Mouse (Mus musculus): ENCODE measurements around the gene Csnk1e. TPM values are rescaled to one million over a fixed set of nuclear protein-coding genes. Genes with fewer than 3 reads are reported as not detected.
"Not testable (repeated sequence)": the region's sequence is repeated elsewhere in the genome, so short reads cannot be mapped to it uniquely, and the experiment has no call there.

Gene Csnk1e
- total RNA-seq (2021), result 10 to 100 TPM; 81.1 to 89.2 TPM
- long read RNA-seq, experiment 1, transcript Csnk1e-202 (11 exons, 1,391 nt), result major isoform, 47 of 94 reads
- long read RNA-seq, experiment 1, transcript Csnk1e-201 (11 exons, 2,694 nt), result minor isoform, 9 of 94 reads
- long read RNA-seq, experiment 1, partial matches to known transcripts, result 11 of 94 reads
- long read RNA-seq, experiment 1, other reads (novel, unspliced or antisense), result 25 of 94 reads
- long read RNA-seq, experiment 2, transcript Csnk1e-202 (11 exons, 1,391 nt), result major isoform, 57 of 91 reads
- long read RNA-seq, experiment 2, transcript Csnk1e-201 (11 exons, 2,694 nt), result minor isoform, 7 of 91 reads
- long read RNA-seq, experiment 2, partial matches to known transcripts, result 8 of 91 reads
- long read RNA-seq, experiment 2, other reads (novel, unspliced or antisense), result 18 of 91 reads

DNA sequence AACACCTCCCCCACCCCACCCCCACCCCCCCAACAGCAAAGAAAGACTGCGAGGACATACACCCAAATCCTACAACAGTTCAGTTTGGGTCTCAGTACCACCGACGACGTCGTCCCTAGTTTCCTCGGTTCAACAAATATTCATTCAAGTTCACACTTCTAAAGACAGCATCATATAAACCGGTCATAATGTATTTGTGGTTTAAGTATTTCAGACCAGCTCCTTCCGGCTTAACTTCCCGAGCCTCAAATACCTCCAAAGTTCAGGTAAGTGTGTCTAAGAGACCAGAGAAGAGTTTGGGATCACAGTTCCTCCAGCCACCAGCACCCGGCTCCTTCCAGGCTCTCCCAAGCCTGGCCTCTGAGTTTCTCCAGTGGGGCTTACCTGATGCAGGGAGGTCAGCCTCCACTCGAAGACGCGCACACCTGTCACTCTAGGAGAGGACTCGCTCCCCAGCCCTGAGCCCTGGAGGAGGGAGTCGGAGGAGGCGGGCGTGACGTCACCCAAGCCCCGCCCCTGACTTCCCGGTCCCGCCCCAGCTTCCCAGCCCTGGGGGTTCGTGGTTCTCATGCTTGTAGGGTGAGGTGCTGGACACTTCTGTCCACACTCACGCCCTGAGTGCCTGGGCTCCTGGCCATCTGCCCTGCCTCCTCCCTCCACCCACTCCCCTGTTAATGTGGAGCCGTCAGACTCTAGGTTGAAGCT is at the start of gene Csnk1e:
Csnk1e (minus strand) TSS at position 461 of the 705 bp plus-strand sequence.
- peak; percentile 51 to 61 for DNase-seq (ENCODE audit: low spot score in 2 of 2)

DNA sequence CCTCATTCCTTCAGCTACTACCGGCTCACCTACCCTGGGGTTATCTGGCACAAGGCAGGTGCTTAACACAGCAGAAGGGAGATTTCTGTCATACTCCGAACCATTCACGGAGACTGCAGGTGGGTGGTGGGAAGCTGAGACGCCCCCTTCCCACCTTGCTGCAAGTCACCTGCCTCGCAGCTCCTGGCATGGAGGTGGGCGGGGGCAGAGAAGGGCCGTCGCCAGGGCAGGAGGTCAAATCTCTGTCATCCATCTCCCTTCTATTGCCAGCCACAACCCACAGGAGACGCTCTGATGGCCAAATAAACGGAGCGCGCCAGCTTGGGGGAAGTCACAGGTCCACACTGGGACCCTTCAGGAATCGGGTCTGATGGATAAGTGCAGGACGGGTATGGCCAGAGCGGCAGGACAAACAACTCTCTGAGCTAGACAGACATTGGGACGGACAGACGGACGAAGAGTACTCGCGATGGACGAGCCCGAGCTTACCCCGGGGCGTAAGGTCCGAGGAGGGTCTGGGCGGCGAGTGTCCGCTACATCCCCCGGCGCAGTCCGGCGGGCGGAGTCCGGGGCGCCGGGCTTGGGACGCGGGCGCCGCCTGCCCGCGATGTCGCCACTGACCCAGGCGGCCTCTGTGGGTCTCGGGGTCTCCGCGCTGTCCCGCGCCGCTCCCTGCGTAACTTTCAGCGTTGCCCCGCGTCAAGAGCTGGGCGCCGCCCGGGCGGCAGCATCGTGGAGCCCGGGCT is 49.5 kb upstream of the Csnk1e start, which contains the start of gene Kcnj4:
Kcnj4 (minus strand) TSS at position 535 of the 746 bp plus-strand sequence.
- DNase-seq (ENCODE audit: low spot score in 2 of 2), result no peak

DNA sequence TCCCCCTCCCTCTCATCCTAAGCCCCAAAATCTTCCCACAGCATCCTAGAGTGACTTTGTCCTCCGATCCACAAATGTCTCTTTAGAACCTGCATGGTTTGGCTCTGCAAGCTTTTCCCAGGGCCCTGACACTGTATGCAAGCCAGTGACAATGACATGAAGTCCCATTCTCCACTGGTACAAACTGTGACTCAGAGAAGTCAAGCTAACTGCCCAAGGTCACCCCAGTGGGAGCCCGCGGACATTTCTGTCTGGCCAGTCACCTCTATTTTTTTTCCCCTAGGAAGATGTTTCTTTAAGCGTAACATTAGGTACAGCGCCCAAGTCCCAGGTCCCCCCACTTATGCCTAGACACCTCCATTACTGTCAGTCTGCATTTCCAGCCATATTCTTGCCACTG is 48.1 kb upstream of the Csnk1e start:
- no peak for DNase-seq (ENCODE audit: low spot score in 2 of 2)

DNA sequence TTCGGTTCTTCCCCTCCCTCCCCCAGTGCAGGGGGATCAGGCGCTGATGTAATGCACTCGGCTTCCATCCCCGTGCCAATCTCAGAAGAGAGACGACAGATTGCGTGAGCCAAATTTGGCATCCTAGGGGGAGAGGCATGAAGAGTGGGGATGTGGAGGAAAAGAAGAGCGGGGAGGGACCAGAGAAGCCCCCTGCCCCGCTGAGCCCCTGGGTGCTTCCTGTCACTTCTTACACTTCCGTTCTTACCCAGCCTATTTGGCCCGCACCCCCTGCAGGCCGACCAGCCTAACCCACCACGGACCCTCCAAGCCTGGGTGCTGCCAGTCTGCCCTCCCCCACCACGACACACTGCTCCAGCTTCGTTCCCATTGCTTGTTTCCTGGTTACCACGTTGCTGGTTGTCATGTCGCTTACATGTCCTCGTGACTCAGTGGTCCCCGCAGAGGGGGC is 47.5 kb upstream of the Csnk1e start:
- no peak for DNase-seq (ENCODE audit: low spot score in 2 of 2)

DNA sequence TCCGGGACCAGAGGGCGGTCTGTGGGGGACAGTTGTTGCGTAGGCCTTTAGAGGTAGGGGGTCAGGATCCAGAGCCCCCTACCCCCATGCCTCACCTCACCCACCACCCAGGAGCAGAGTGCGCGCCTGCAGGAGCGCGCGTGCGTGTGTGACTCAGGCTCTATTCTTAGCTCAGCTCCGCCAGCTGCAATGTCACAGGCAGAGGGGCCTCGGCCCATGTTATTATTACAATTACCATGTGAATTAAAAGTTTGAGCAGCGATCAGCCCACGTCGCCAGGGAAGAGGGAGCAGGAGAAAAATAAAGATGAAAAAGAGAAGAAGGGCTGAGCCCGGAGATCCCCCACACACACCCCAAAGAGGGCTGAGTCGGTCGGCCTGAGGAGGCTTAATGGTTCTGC is 44.7 kb upstream of the Csnk1e start:
- DNase-seq (ENCODE audit: low spot score in 2 of 2), result no peak

DNA sequence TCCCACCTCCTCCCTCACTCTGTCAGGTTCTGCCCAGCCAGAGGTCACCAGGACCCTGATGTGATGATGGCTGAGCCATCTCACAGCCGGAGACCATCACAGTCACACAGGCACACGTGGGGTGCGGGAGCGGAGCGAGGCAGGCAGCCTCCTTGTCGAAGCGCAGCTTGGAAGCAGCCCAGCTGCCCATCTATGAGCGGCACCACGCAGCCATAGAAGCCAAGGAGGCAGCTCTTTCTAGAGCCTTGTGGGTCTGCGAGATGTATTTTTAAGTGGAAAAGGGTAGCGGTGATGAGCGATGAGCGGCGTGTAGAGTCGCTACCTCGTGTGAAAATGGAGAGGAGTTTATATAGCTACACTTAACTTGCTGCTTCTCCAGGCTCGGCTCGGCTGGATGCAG is 38.2 kb upstream of the Csnk1e start:
- DNase-seq (ENCODE audit: low spot score in 2 of 2), result no peak

DNA sequence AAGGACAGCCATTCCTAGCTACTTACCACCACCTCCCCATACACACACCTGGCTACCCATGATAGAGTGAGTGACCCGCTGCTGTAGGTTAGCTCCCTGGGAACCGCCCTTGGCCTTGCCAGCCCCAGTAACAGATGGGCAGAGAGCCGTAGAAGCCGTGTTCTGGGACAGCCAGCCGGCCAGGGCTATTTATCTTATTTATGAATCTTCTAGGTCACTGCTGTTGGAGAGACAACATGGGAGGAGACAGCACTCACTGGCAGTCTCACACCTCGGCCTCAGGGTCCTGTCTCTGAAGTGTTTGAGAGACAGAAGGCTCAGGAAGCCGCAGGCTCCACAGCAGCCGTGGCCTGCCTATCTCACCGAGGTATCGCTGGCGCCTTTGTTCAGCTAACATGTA is 34.1 kb upstream of the Csnk1e start:
- no peak for DNase-seq (ENCODE audit: low spot score in 2 of 2)

DNA sequence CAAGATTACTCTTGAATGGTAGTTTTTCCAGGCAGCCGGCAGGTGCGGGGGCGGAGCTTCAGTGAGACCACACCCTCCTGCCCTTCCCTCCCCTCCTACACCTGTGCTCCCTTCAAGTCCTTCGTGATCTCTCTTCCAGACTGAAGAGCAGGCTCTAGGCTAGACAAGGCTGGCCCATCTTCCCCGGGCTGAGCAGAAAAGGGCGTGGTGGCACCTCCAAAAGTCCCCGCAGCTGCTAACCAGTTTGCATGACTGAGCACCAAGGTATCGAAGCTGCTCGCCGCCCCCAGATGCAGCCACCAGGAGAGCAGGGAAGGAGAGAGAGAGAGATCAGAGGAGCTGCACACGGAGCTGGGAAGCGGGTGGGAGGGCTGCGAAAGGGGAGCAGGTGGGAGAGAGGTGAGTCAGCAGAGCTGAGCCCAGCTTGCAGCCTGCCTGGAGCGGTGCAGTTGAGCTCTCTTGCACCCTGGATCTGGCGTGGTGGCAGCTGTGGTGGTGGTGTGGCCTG is 25.9 kb upstream of the Csnk1e start:
- DNase-seq (ENCODE audit: low spot score in 2 of 2), result no peak

DNA sequence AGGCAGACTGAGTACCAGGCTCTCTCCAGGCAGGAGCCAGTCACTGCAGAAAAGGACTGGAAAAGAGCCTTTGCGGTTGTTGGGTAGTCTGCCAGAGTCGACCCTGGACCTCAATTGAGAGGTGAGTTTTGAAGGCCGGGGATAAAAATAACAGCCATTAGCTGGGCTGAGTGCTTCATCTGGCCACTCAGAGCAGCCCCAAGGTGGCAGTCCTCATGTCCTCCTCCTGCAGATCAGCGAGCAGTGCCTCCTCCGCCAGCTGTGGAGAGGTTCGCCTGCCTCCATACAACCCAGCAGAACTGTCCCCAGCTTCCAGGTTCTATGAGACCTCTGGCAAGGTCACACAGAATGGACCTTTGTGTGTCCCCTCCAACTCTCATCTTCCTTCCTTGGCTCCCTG is 21.9 kb upstream of the Csnk1e start:
- DNase-seq (ENCODE audit: low spot score in 2 of 2), result no peak

DNA sequence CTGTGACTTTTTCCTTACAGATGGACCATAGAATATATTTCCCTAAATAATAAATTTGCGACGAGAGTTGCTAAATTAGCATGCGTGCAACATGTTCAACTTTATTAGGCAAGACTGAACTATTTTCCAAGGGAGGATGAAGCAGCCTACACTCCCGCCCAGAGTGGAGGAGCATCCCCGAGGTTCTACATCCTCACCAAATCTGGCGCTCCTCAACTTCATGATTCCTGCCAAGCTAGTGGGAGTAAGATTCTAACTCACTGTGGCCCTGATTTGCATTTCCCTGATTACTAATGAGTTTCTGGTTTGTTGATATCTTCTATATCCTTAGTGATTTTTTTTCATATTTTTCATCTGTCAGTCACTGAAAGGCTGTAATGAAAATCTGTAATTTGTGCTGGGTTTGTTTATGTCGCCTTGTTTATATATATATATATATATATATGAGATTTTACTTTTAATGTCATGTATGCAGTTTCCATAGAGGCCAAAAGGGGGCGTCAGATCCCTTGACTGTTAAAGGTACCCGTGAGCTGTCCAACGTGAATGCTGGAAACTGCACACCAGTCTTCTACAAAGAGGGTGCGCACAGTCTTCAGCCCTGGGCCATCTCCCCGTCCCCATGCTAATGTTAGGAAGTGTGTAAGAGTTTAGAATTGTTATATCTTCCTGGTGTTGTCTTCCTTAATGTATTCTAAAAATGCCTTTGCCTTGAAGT is 18.4 kb upstream of the Csnk1e start:
- no peak for DNase-seq (ENCODE audit: low spot score in 2 of 2)

DNA sequence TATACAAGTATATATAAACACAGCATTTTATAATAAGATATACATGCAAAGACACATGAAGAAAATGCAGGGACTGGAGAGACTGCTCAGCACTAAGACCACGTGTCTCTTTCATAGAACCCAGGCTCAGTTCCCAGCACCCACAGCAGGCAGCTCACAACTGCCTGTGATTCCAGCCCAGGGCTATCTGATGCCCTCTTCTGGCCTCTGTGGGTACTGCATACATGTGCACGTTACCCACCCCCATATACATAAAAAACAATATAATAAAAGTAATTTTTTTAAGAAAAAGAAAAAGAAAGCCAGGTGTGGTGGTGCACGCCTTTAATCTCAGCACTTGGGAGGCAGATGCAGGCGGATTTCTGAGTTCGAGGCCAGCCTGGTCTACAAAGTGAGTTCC is 17.7 kb upstream of the Csnk1e start:
- DNase-seq (ENCODE audit: low spot score in 2 of 2), result no peak

DNA sequence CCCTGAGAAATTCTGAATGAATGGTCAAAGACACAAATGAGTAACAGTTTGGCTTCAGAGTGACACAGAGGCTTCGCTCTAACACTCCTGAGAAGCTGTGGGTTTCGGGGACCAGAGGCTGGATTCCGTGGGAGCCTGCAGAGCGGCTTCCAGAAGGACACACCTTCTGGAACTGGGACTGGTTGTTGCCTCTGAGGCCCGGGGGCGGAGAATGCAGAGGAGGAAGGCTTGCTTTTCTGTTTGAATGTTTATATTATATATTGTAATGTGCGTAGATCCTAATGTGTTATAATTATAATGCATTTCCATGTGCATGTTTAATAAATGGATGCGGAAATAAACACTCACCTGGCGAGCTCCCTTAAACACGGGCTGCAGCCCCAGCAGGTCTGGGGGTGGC is 15.7 kb upstream of the Csnk1e start:
- no peak for DNase-seq (ENCODE audit: low spot score in 2 of 2)

DNA sequence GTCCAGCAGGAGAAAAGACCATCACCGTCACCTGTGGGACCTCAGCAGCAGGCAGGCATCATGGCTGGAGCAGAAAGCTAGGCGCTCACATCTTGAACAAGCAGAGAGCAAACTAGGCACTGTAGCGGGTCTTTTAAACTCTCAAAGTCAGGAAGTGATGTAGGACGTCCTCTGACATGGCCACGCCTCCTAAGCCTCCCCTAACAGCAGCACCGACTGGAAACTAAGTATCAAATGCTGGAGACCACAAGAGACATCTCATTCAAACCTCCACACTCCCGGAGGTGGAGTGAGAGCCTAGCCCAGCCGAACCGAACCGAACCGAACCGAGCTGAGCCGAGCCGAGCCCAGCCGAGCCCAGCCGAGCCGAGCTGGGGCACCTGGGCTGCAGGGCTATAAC is 15.2 kb upstream of the Csnk1e start:
- no peak for DNase-seq (ENCODE audit: low spot score in 2 of 2)

DNA sequence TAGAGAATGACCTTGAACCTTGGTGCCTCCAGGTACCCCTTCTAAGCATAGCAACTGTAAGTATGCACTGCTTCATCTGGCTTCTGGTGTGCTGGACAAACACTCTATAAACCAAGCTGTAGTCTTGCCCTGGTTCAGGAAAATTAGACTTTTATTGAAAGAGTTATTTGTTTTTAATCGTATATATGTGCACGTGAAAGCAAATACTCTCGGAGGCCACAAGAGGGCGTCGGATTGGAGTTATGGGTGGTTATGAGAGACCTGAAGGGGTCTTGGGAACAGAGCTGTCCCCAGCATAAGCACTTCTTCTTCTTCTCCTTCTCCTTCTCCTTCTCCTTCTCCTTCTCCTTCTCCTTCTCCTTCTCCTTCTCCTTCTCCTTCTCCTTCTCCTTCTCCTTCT is 14.2 kb upstream of the Csnk1e start:
- no peak for DNase-seq (ENCODE audit: low spot score in 2 of 2)

DNA sequence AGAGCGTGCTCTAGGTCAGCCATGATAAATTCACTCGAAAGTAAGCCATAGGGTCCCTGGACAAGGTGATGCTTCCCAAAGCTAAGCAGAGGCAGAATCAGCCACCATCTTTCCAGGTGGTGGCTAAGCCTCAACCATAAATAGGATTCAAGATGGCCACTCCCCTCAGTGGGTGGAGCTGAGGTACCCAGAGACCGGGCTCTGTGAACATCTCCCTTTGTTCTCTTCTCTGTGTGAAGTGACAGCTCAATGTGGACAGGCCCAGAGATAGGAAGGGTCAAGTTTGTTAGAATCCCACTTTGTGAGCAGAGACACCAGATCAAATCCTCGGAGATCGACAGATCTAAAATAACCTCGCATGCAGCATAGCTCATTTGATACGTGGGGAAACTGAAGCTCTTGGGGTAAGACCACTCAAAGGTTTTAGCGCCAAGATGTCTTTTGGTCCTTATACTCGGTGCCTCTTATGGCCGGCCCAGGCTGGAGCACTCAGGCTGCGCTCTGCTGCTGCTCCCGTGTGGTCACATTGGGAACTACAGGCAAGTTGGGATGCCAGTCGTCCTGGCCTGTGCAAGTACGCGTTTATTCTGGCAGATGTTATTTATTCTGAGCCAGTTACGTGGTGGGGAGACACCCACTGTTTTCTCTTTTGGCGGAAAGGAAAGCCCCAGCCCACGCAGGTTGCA is 11.4 kb upstream of the Csnk1e start:
- peak; percentile 77 to 82 for DNase-seq (ENCODE audit: low spot score in 2 of 2)

DNA sequence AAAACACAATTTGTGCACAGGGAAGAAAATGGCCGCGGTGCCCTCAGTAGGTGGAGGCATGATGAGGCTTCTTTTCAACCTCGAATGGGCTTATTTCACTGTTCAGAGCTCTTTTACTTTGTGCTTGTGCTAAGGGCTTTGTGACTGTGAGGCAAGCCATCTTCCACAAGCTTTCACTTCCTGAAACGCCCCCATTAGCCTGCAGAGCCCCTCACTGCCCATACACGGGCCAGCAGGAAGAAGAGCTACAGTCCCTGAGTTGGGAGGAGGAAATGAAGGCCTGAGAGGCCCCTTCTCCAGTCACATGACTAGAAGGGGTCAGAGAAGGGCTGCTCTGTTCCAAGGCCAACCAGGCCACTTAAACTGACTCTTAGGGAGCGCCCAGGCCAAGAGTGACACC is 1.2 kb upstream of the Csnk1e start:
- DNase-seq (ENCODE audit: low spot score in 2 of 2), result no peak

DNA sequence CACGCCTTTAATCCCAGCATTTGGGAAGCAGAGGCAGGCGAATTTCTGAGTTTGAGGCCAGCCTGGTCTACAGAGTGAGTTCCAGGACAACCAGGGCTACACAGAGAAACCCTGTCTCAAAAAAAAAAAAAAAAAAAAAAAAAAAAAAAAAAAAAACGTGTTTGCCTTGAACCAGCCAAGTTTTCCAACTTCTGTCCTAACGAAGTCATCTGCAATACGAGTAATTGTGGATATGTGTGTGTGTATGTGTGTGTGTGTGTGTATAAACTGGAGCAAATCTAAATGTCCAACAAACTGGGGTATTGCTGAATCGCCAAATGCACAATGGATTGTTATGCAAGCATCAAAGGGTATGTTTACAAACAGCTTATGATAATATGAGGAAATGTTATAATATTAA is 738 bp upstream of the Csnk1e start:
- DNase-seq (ENCODE audit: low spot score in 2 of 2), result not testable (repeated sequence)

DNA sequence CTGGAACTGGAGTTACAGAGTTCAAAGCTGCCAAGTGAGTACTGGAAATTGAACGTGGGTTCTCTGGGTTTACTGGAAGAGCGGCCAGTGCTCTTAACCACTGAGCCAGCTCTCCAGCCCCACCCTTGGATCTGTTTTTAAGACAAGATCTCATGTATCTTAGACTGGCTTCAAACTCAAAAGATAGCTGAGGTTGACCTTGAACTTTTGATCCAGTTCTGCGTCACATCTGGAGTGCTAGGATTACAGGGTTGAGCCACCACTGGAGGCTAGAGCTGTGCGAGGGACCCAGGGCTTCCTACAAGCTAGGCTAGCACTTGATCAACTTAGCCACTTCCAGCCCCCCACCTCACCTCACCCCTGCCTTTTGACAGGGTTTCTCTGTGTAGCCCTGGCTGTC is 1.5 kb downstream of the Csnk1e start:
- DNase-seq (ENCODE audit: low spot score in 2 of 2), result no peak

DNA sequence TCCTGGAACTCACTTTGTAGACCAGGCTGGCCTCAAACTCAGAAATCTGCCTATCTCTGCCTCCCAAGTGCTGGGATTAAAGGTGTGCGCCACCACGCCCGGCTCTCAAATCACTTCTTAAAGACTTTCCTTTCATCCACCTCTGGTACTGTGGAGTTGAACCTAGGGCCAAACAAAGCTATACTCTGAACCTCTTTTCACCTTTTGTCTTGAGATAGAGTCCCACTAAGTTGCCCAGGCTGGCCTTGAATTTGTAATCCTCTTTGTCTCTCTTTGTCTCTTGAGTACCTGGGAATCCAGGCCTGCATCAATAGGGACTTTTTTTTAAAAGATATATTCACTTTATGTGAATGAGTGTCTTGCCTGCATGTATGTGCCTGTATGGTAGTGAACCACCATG is 7.3 kb downstream of the Csnk1e start:
- DNase-seq (ENCODE audit: low spot score in 2 of 2), result no peak
